Mouse (Mus musculus): Measurements from ENCODE around the gene Gabarapl1. TPM values are rescaled to one million over a fixed set of nuclear protein-coding genes. Genes with fewer than 3 reads are reported as not detected.

Gene Gabarapl1
- polyA plus RNA-seq, 1 experiment, result 296 TPM

GRCm38 (mm10) chr6:129517752-129518408, 15.1 kb upstream of the Gabarapl1 start:
- Histone ChIP-seq H3K36me3 (ENCODE audit: control insufficient read depth, insufficient read depth, low read length) (no peaks in the 10 kb centered on the region), H3K4me3 (ENCODE audit: control insufficient read depth, low read depth, low read length) (no peak overlapping the region), H3K27me3 (ENCODE audit: control insufficient read depth, insufficient read depth, low read length) (no peaks in the 10 kb centered on the region), H3K4me1 (ENCODE audit: control insufficient read depth, insufficient read depth, low read length) (peaks cover 3% of the 10 kb centered on the region; the same call in 1 of the 2 replicates), H3K27ac (ENCODE audit: control insufficient read depth, insufficient read depth, low read depth, low read length) (no peak overlapping the region)
- TF ChIP-seq CTCF (IDR thresholded peaks at IDR 0.05; ENCODE audit: control insufficient read depth, insufficient read depth, insufficient replicate concordance, low read depth, low read length) (no peak), POLR2A (IDR thresholded peaks at IDR 0.05; ENCODE audit: control insufficient read depth, low read depth, low read length) (no peak)

- Histone ChIP-seq H3K4me3 (ENCODE audit: control insufficient read depth, low read depth, low read length) (no peak overlapping the region), H3K27ac (ENCODE audit: control insufficient read depth, insufficient read depth, low read depth, low read length) (no peak overlapping the region), H3K27me3 (ENCODE audit: control insufficient read depth, insufficient read depth, low read length) (no peaks in the 10 kb centered on the region), H3K36me3 (ENCODE audit: control insufficient read depth, insufficient read depth, low read length) (no peaks in the 10 kb centered on the region), H3K4me1 (ENCODE audit: control insufficient read depth, insufficient read depth, low read length) (no peaks in the 10 kb centered on the region)
- TF ChIP-seq POLR2A (IDR thresholded peaks at IDR 0.05; ENCODE audit: control insufficient read depth, low read depth, low read length) (no peak), CTCF (IDR thresholded peaks at IDR 0.05; ENCODE audit: control insufficient read depth, insufficient read depth, insufficient replicate concordance, low read depth, low read length) (no peak)
Measured at GRCm38 (mm10) chr6:129526069-129526468, 6.9 kb upstream of the Gabarapl1 start.

GRCm38 (mm10) chr6:129527416-129527815, 5.5 kb upstream of the Gabarapl1 start:
- Histone ChIP-seq H3K4me1 (ENCODE audit: control insufficient read depth, insufficient read depth, low read length) (peaks cover under 1% of the 10 kb centered on the region; the same call in 1 of the 2 replicates), H3K4me3 (ENCODE audit: control insufficient read depth, low read depth, low read length) (no peak overlapping the region), H3K27ac (ENCODE audit: control insufficient read depth, insufficient read depth, low read depth, low read length) (no peak overlapping the region), H3K27me3 (ENCODE audit: control insufficient read depth, insufficient read depth, low read length) (no peaks in the 10 kb centered on the region), H3K36me3 (ENCODE audit: control insufficient read depth, insufficient read depth, low read length) (no peaks in the 10 kb centered on the region)
- TF ChIP-seq POLR2A (IDR thresholded peaks at IDR 0.05; ENCODE audit: control insufficient read depth, low read depth, low read length) (no peak), CTCF (IDR thresholded peaks at IDR 0.05; ENCODE audit: control insufficient read depth, insufficient read depth, insufficient replicate concordance, low read depth, low read length) (no peak)

GRCm38 (mm10) chr6:129529605-129530004, 3.4 kb upstream of the Gabarapl1 start:
- no peaks in the 10 kb centered on the region for H3K36me3 ChIP-seq (ENCODE audit: control insufficient read depth, insufficient read depth, low read length)
- TF ChIP-seq CTCF (IDR thresholded peaks at IDR 0.05; ENCODE audit: control insufficient read depth, insufficient read depth, insufficient replicate concordance, low read depth, low read length) (no peak), POLR2A (IDR thresholded peaks at IDR 0.05; ENCODE audit: control insufficient read depth, low read depth, low read length) (no peak)
- H3K4me1 ChIP-seq (ENCODE audit: control insufficient read depth, insufficient read depth, low read length), result peaks cover 6% of the 10 kb centered on the region
- no peak overlapping the region for H3K4me3 ChIP-seq (ENCODE audit: control insufficient read depth, low read depth, low read length)
- H3K27me3 ChIP-seq (ENCODE audit: control insufficient read depth, insufficient read depth, low read length), result no peaks in the 10 kb centered on the region
- H3K27ac ChIP-seq (ENCODE audit: control insufficient read depth, insufficient read depth, low read depth, low read length), result no peak overlapping the region

- H3K27me3 ChIP-seq (ENCODE audit: control insufficient read depth, insufficient read depth, low read length), result no peaks in the 10 kb centered on the region
- no peak for TF ChIP-seq POLR2A (IDR thresholded peaks at IDR 0.05; ENCODE audit: control insufficient read depth, low read depth, low read length)
- no peak for TF ChIP-seq CTCF (IDR thresholded peaks at IDR 0.05; ENCODE audit: control insufficient read depth, insufficient read depth, insufficient replicate concordance, low read depth, low read length)
- no peak overlapping the region for H3K4me3 ChIP-seq (ENCODE audit: control insufficient read depth, low read depth, low read length)
- peaks cover 9% of the 10 kb centered on the region for H3K4me1 ChIP-seq (ENCODE audit: control insufficient read depth, insufficient read depth, low read length)
- H3K27ac ChIP-seq (ENCODE audit: control insufficient read depth, insufficient read depth, low read depth, low read length), result no peak overlapping the region
- no peaks in the 10 kb centered on the region for H3K36me3 ChIP-seq (ENCODE audit: control insufficient read depth, insufficient read depth, low read length)
Measured at GRCm38 (mm10) chr6:129530261-129530660, 2.7 kb upstream of the Gabarapl1 start.

- H3K4me3 ChIP-seq (ENCODE audit: control insufficient read depth, low read depth, low read length), result peak overlapping the region; percentile 87
- H3K27ac ChIP-seq (ENCODE audit: control insufficient read depth, insufficient read depth, low read depth, low read length), result peak overlapping the region; percentile 57; the same call in 1 of the 2 replicates
- no peaks in the 10 kb centered on the region for H3K27me3 ChIP-seq (ENCODE audit: control insufficient read depth, insufficient read depth, low read length)
- TF ChIP-seq CTCF (IDR thresholded peaks at IDR 0.05; ENCODE audit: control insufficient read depth, insufficient read depth, insufficient replicate concordance, low read depth, low read length), result no peak
- no peak for TF ChIP-seq POLR2A (IDR thresholded peaks at IDR 0.05; ENCODE audit: control insufficient read depth, low read depth, low read length)
- H3K36me3 ChIP-seq (ENCODE audit: control insufficient read depth, insufficient read depth, low read length), result no peaks in the 10 kb centered on the region
- H3K4me1 ChIP-seq (ENCODE audit: control insufficient read depth, insufficient read depth, low read length), result peaks cover 12% of the 10 kb centered on the region
Measured at GRCm38 (mm10) chr6:129532556-129532941, 411 bp upstream of the Gabarapl1 start.

GRCm38 (mm10) chr6:129534057-129534456, 1.1 kb downstream of the Gabarapl1 start:
- Histone ChIP-seq H3K4me3 (ENCODE audit: control insufficient read depth, low read depth, low read length) (peak overlapping the region; percentile 87), H3K27me3 (ENCODE audit: control insufficient read depth, insufficient read depth, low read length) (no peaks in the 10 kb centered on the region), H3K36me3 (ENCODE audit: control insufficient read depth, insufficient read depth, low read length) (no peaks in the 10 kb centered on the region; the same call in 1 of the 2 replicates), H3K27ac (ENCODE audit: control insufficient read depth, insufficient read depth, low read depth, low read length) (peak overlapping the region; percentile 12; the same call in 1 of the 2 replicates), H3K4me1 (ENCODE audit: control insufficient read depth, insufficient read depth, low read length) (peaks cover 12% of the 10 kb centered on the region)
- TF ChIP-seq POLR2A (IDR thresholded peaks at IDR 0.05; ENCODE audit: control insufficient read depth, low read depth, low read length) (no peak), CTCF (IDR thresholded peaks at IDR 0.05; ENCODE audit: control insufficient read depth, insufficient read depth, insufficient replicate concordance, low read depth, low read length) (no peak)

All from testis, adult 2 months (tissue).